Mouse (Mus musculus) spleen, adult 2 months (tissue): ENCODE results near the gene Olfr1042. TPM values are rescaled to one million over a fixed set of nuclear protein-coding genes. Genes with fewer than 3 reads are reported as not detected.
"Not testable (repeated sequence)": the region's sequence is repeated elsewhere in the genome, so short reads cannot be mapped to it uniquely, and the experiment has no call there.

Experiments used
- DNase-seq, 2 experiments: peaks; one replicate each; pipeline versions ENCODE4 v3.0.0 to v3.0.0-alpha.2; 2012 to 2021; ENCODE audit warnings: low spot score in 2 of 2, low read depth in 1 of 2
- H3K27ac ChIP-seq: fragments of 200-500 bp; 2 replicates; pipeline ENCODE4 v1.5.1; 2012; ENCODE audit warnings: low read length, inconsistent platforms; ENCODE audit not compliant: insufficient read depth
- H3K27me3 ChIP-seq: fragments of 200-500 bp; 2 replicates; pipeline ENCODE4 v1.6.1; 2012; ENCODE audit warnings: mild to moderate bottlenecking, moderate library complexity, low read length, inconsistent platforms; ENCODE audit not compliant: control insufficient read depth, insufficient read depth
- H3K36me3 ChIP-seq: fragments of 200-500 bp; 2 replicates; pipeline ENCODE4 v1.6.1; 2012; ENCODE audit warnings: mild to moderate bottlenecking, low read length, inconsistent platforms; ENCODE audit not compliant: control insufficient read depth, insufficient read depth
- H3K4me1 ChIP-seq: fragments of 200-500 bp; 2 replicates; pipeline ENCODE4 v1.6.1; 2011; ENCODE audit warnings: inconsistent platforms; ENCODE audit not compliant: control insufficient read depth, insufficient read depth, insufficient read length
- H3K4me3 ChIP-seq: fragments of 200-500 bp; 2 replicates; pipeline ENCODE4 v1.5.1; 2011; ENCODE audit warnings: mild to moderate bottlenecking, inconsistent platforms; ENCODE audit not compliant: insufficient read depth, insufficient read length; ENCODE audit errors: extremely low read depth
- CTCF ChIP-seq: fragments of 200-500 bp; IDR thresholded peaks from 2 replicates; pipeline ENCODE4 v1.5.1; 2011; ENCODE audit warnings: mild to moderate bottlenecking, inconsistent platforms; ENCODE audit not compliant: insufficient read depth, insufficient read length, insufficient replicate concordance; ENCODE audit errors: extremely low read depth
- POLR2A ChIP-seq: fragments of 200-500 bp; IDR thresholded peaks from 2 replicates; pipeline ENCODE4 v1.6.1; 2011; ENCODE audit warnings: low read depth, low read length, inconsistent platforms
- WGBS: fragments of 180-500 bp; shearing (Covaris S2); methylation state at CpG from one replicate; pipeline ENCODE4 v1.1.7; 2018; 5-methylcytosine and 5-hydroxymethylcytosine counted together
- polyA plus RNA-seq: library from polyadenylated mRNA; depleted of rRNA; stranded (reverse); fragments of >200 nt; gene quantifications from 2 replicates; pipeline ENCODE4 v1.2.3, GENCODE M21; 2012; rRNA removed

Olfr1042 gene
- polyA plus RNA-seq = not detected in 2 replicates

- no peak for TF ChIP-seq CTCF
- no peak for TF ChIP-seq POLR2A
- Histone ChIP-seq H3K27me3 (no peaks in the 10 kb centered on the region), H3K4me3 (no peak within 1 kb of the TSS), H3K27ac (no peak within 1 kb of the TSS), H3K36me3 (no peaks in the 10 kb centered on the region), H3K4me1 (no peaks in the 10 kb centered on the region)
- DNase-seq = no peak
- 87% methylated on average over 2 of the region's 2 CpGs for WGBS
Observed at GRCm38 (mm10) chr2:86161738-86162137, at the start of gene Olfr1042. Gene Olfr1042 (minus strand): TSS chr2:86161838.

GRCm38 (mm10) chr2:86202909-86203308, 41.3 kb upstream of the Olfr1042 start, which contains the start of gene Olfr1045:
Gene Olfr1045 (minus strand): TSS chr2:86203009.
- H3K4me1 ChIP-seq = no peaks in the 10 kb centered on the region
- no peaks in the 10 kb centered on the region for H3K27me3 ChIP-seq
- TF ChIP-seq POLR2A (no peak), CTCF (no peak)
- DNase-seq = no peak
- no peaks in the 10 kb centered on the region for H3K36me3 ChIP-seq
- no peak within 1 kb of the TSS for H3K4me3 ChIP-seq
- H3K27ac ChIP-seq = no peak within 1 kb of the TSS

- no peak for DNase-seq
- H3K36me3 ChIP-seq = no peaks in the 10 kb centered on the region
- no peaks in the 10 kb centered on the region for H3K27me3 ChIP-seq
- no peaks in the 10 kb centered on the region for H3K4me1 ChIP-seq
- WGBS = 41% methylated on average over 1 of the region's 1 CpGs
- TF ChIP-seq POLR2A (no peak), CTCF (no peak)
- no peak overlapping the region for H3K27ac ChIP-seq
- no peak overlapping the region for H3K4me3 ChIP-seq
Observed at GRCm38 (mm10) chr2:86195863-86196262, 34.2 kb upstream of the Olfr1042 start.

GRCm38 (mm10) chr2:86185583-86185982, 23.9 kb upstream of the Olfr1042 start, which contains the start of gene Olfr52:
Gene Olfr52 (minus strand): TSS chr2:86185683.
- DNase-seq = no peak
- H3K27ac ChIP-seq = no peak within 1 kb of the TSS
- no peaks in the 10 kb centered on the region for H3K4me1 ChIP-seq
- H3K36me3 ChIP-seq = no peaks in the 10 kb centered on the region
- no peak within 1 kb of the TSS for H3K4me3 ChIP-seq
- no peak for TF ChIP-seq POLR2A
- no peak for TF ChIP-seq CTCF
- H3K27me3 ChIP-seq = no peaks in the 10 kb centered on the region

GRCm38 (mm10) chr2:86179950-86180349, 18.3 kb upstream of the Olfr1042 start:
- no peaks in the 10 kb centered on the region for H3K27me3 ChIP-seq
- DNase-seq = no peak
- H3K27ac ChIP-seq = no peak overlapping the region
- no peak for TF ChIP-seq POLR2A
- no peak for TF ChIP-seq CTCF
- no peaks in the 10 kb centered on the region for H3K36me3 ChIP-seq
- WGBS = 81% methylated on average over 3 of the region's 3 CpGs
- no peak overlapping the region for H3K4me3 ChIP-seq
- no peaks in the 10 kb centered on the region for H3K4me1 ChIP-seq

GRCm38 (mm10) chr2:86177720-86178119, 16.1 kb upstream of the Olfr1042 start, which contains the start of gene Olfr1044:
Gene Olfr1044 (minus strand): TSS chr2:86177820.
- no peaks in the 10 kb centered on the region for H3K27me3 ChIP-seq
- DNase-seq = no peak
- H3K27ac ChIP-seq = no peak within 1 kb of the TSS
- no peaks in the 10 kb centered on the region for H3K36me3 ChIP-seq
- no peak within 1 kb of the TSS for H3K4me3 ChIP-seq
- H3K4me1 ChIP-seq = no peaks in the 10 kb centered on the region
- TF ChIP-seq CTCF (no peak), POLR2A (no peak)

- WGBS = 44% methylated on average over 7 of the region's 7 CpGs
- not testable (repeated sequence) for H3K27me3 ChIP-seq, H3K4me3 ChIP-seq, H3K27ac ChIP-seq, DNase-seq, H3K4me1 ChIP-seq, H3K36me3 ChIP-seq
Observed at GRCm38 (mm10) chr2:86175422-86175821, 13.8 kb upstream of the Olfr1042 start.

GRCm38 (mm10) chr2:86167422-86167821, 5.8 kb upstream of the Olfr1042 start, which contains the start of gene Olfr1043:
Gene Olfr1043 (minus strand): TSS chr2:86167522.
- TF ChIP-seq POLR2A = no peak
- no peak for TF ChIP-seq CTCF
- H3K27me3 ChIP-seq = no peaks in the 10 kb centered on the region
- 90% methylated on average over 2 of the region's 2 CpGs for WGBS
- DNase-seq = no peak
- no peak within 1 kb of the TSS for H3K4me3 ChIP-seq
- H3K27ac ChIP-seq = no peak within 1 kb of the TSS
- H3K36me3 ChIP-seq = no peaks in the 10 kb centered on the region
- H3K4me1 ChIP-seq = no peaks in the 10 kb centered on the region
